Mouse (Mus musculus) kidney, adult 2 months (tissue): ENCODE data around the gene Eif4g3. TPM values are rescaled to one million over a fixed set of nuclear protein-coding genes. Genes with fewer than 3 reads are reported as not detected.

Experiments used
- DNase-seq: peaks from one replicate; pipeline ENCODE4 v3.0.0; 2021
- H3K27ac ChIP-seq: fragments of 200-500 bp; 2 replicates; pipeline ENCODE4 v1.5.1; 2012; ENCODE audit warnings: low read depth, low read length, control low read depth, inconsistent platforms; ENCODE audit not compliant: insufficient read depth
- H3K27me3 ChIP-seq: fragments of 200-500 bp; replicated peaks from 2 replicates; pipeline ENCODE4 v1.6.1; 2012; ENCODE audit warnings: mild to moderate bottlenecking, moderate library complexity, low read length, inconsistent platforms; ENCODE audit not compliant: control insufficient read depth, insufficient read depth
- H3K36me3 ChIP-seq: fragments of 200-500 bp; 2 replicates; pipeline ENCODE4 v1.6.1; 2012; ENCODE audit warnings: mild to moderate bottlenecking, moderate library complexity, low read length, inconsistent platforms; ENCODE audit not compliant: control insufficient read depth, insufficient read depth
- H3K4me1 ChIP-seq: fragments of 200-500 bp; 2 replicates; pipeline ENCODE4 v1.6.1; 2011; ENCODE audit warnings: low read length; ENCODE audit not compliant: control insufficient read depth, insufficient read depth
- H3K4me3 ChIP-seq: fragments of 200-500 bp; 2 replicates; pipeline ENCODE4 v1.5.1; 2011; ENCODE audit warnings: mild to moderate bottlenecking, low read depth, low read length, control low read depth; ENCODE audit not compliant: insufficient read depth
- CTCF ChIP-seq: fragments of 200-500 bp; conservative IDR thresholded peaks from 2 replicates; pipeline ENCODE4 v1.5.1; 2011; ENCODE audit warnings: low read depth, mild to moderate bottlenecking, control low read depth, low read length, moderate library complexity, mixed read lengths; ENCODE audit not compliant: insufficient read depth, insufficient read length
- POLR2A ChIP-seq: fragments of 200-500 bp; IDR thresholded peaks from one replicate; pipeline ENCODE4 v1.6.1; 2011; ENCODE audit warnings: low read depth, low read length, control low read depth
- WGBS: fragments of 180-500 bp; shearing (Covaris S2); methylation state at CpG from one replicate; pipeline ENCODE4 v1.1.7; 2018; 5-methylcytosine and 5-hydroxymethylcytosine counted together
- polyA plus RNA-seq: library from polyadenylated mRNA; depleted of rRNA; stranded (reverse); fragments of >200 nt; gene quantifications from 2 replicates; pipeline ENCODE4 v1.2.3, GENCODE M21; 2012; rRNA removed

Gene Eif4g3
- polyA plus RNA-seq, 1 experiment = 53.5 TPM

DNA sequence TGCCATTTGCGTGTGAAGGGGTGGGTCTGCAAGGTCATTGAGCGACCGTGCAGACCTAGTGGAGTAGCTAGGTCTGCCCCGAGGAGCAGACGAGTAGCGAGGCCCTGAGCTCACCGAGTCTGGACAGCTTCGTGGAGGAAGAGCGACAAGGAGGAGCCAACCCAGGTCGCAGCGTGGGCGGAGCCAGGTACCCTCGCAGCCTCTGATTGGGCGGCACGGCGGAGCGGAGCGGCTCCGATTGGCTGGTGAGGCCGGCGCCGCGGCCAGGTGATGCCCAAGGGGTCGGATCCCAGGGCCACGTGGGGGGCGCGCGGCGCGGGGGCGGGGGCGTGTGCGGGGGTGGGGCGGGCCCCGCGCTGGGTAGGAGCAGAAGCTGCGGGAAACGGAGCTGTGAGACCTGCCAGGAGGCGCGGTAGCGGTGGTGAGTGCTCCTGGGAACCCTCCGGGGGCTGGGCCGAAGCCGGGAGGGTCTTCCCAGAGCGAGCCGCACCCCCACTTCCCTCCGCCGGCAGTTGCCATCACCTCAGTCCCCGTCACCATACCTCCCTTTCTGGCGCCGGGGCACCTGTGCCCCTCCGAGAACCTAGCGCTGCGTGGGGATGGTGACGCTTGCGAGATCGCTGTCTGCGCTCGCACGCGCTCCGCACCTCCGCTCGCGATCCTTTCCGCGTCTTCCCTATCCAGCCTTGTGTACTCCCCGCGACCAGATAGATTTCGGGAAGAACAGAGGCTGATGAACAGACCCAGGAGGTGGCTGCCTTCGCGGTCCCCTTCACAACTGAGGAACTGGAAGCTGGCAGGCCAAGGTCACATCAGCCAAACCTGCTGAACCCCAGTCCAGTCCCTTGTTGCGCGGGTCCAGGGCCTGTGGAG is 257.5 kb downstream of the Eif4g3 start, which contains the start of the genes Sh2d5 and Kif17:
Sh2d5 (plus strand) TSS at position 316 of the 873 bp plus-strand sequence.
Kif17 (plus strand) TSS at position 348 of the 873 bp plus-strand sequence.
- peaks cover 5% of the 10 kb centered on the region; the same call in 1 of the 2 replicates for H3K4me1 ChIP-seq
- peak within 1 kb of the TSS; percentile 49 for H3K4me3 ChIP-seq
- 1% methylated on average over 68 of the region's 74 CpGs for WGBS
- no peaks in the 10 kb centered on the region for H3K27me3 ChIP-seq
- peak; percentile 77 for DNase-seq
- no peak for TF ChIP-seq POLR2A
- no peak for TF ChIP-seq CTCF
- H3K27ac ChIP-seq = no peak within 1 kb of the TSS
- H3K36me3 ChIP-seq = no peaks in the 10 kb centered on the region

DNA sequence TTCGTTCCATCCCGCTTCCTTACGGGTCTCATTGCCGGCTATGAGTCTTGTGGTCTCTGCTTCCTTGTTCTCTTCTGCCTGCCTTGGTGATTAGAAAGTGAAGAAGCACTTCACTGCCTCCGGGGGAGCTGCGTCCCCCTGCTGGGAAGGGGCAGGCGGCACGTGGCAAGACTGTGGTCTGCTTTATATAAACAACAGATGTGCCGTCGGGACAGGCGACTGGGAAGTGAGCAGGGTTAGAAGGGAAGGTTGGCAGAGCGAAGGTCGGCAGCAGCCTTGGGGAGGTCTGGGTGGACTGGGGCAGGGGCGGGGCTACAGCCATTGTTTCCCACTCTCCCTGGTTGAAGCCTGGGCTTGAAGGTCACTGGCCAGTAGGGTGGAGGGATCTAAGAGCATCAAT is 259.0 kb downstream of the Eif4g3 start:
- DNase-seq = peak; percentile 24
- Histone ChIP-seq H3K27ac (no peak overlapping the region), H3K4me3 (no peak overlapping the region), H3K36me3 (no peaks in the 10 kb centered on the region), H3K27me3 (no peaks in the 10 kb centered on the region), H3K4me1 (peaks cover 5% of the 10 kb centered on the region; the same call in 1 of the 2 replicates)
- TF ChIP-seq POLR2A (no peak), CTCF (no peak)
- 3% methylated on average over 14 of the region's 14 CpGs for WGBS

DNA sequence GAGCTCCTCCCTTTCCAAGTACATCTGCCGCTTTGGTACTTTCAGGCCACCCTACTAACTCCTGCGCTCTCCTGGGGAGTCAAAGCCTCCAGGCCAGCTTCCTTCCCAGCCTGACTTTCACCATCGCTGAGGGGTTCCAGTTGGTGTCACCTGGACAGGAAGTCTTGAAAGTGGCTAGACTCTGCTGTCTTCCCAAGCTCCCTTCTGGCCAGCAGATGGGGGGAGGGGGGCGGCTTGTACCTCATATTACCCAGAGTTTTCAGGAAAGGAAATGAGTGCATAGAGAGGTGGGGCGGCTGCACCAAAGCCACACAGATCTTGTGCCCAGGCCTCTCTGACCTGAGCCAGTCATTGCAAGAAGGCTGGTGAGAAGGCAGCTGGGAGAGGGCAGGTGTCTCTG is 259.4 kb downstream of the Eif4g3 start:
- Histone ChIP-seq H3K27ac (no peak overlapping the region), H3K27me3 (no peaks in the 10 kb centered on the region), H3K4me1 (peaks cover 5% of the 10 kb centered on the region; the same call in 1 of the 2 replicates), H3K4me3 (no peak overlapping the region), H3K36me3 (no peaks in the 10 kb centered on the region)
- no peak for DNase-seq
- no peak for TF ChIP-seq CTCF
- TF ChIP-seq POLR2A = no peak
- WGBS = 40% methylated on average over 5 of the region's 5 CpGs

DNA sequence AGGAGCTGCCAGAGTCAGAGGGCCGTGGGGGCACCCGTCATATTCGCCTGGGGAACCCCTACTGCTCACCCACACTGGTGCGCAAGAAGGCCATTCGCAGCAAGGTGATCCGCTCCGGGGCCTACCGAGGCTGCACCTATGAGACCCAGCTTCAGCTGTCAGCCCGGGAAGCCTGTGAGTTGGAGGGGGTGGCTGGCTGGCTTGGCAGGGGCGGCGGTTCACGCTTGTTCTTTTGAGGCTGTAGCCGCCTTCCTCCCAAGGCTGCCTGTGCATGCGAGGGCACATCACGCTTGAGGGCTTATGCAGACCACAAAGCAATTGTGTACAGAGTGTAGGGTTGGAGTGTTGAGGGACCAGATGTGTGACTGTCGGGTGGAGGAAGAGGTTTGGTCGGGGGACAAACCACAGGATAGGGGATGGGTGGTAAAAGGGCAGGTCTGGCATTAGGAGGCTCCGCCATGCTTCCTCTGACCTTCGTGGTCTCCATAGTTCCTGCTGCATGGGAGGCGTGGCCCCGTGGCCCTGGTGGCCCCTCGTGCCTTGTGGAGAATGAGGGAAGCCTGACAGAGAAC is 264.4 kb downstream of the Eif4g3 start:
- no peak overlapping the region for H3K4me3 ChIP-seq
- H3K27ac ChIP-seq = no peak overlapping the region
- no peak for DNase-seq
- H3K4me1 ChIP-seq = no peaks in the 10 kb centered on the region; the same call in 1 of the 2 replicates
- no peaks in the 10 kb centered on the region for H3K27me3 ChIP-seq
- 83% methylated on average over 22 of the region's 22 CpGs for WGBS
- no peaks in the 10 kb centered on the region for H3K36me3 ChIP-seq
- TF ChIP-seq CTCF = no peak
- TF ChIP-seq POLR2A = no peak

Other genes with a start within 250 kb of the Eif4g3 start
- 564 and 569 TPM in 2 replicates for gene Alpl, start 196.6 kb upstream of the Eif4g3 start, polyA plus RNA-seq
- 30.7 and 33.7 TPM in 2 replicates for gene Ece1, start 130.8 kb upstream of the Eif4g3 start, polyA plus RNA-seq
- 53.1 and 59.5 TPM in 2 replicates for gene Hp1bp3, start 223.3 kb downstream of the Eif4g3 start, polyA plus RNA-seq